Mouse (Mus musculus) ES-E14 (cell line): ENCODE measurements around the gene Tox4.

ENCODE experiments used
- CHD2 ChIP-seq: IDR thresholded peaks from 2 replicates; pipeline ENCODE4 v1.6.1; 2014; ENCODE audit warnings: mild to moderate bottlenecking, low read depth, low read length, inconsistent platforms
- HCFC1 ChIP-seq: IDR thresholded peaks from 2 replicates; pipeline ENCODE4 v1.6.1; 2012; ENCODE audit warnings: low read length, inconsistent platforms, borderline replicate concordance; ENCODE audit not compliant: insufficient read depth
- MAFK ChIP-seq: IDR thresholded peaks from 2 replicates; pipeline ENCODE4 v1.6.1; 2014; ENCODE audit warnings: mild to moderate bottlenecking, low read depth, low read length, inconsistent platforms; ENCODE audit not compliant: insufficient read depth
- ZC3H11A ChIP-seq: IDR thresholded peaks from 2 replicates; pipeline ENCODE4 v1.6.1; 2012; ENCODE audit warnings: low read depth, mild to moderate bottlenecking, inconsistent platforms, low read length, borderline replicate concordance
- ZNF384 ChIP-seq: IDR thresholded peaks from 2 replicates; pipeline ENCODE4 v1.6.1; 2012; ENCODE audit warnings: low read depth, low read length, inconsistent platforms

GRCm38 (mm10) chr14:52256311-52257175 lies 22.4 kb upstream of the Tox4 start:
- TF ChIP-seq HCFC1: no peak
- no peak for TF ChIP-seq ZC3H11A
- TF ChIP-seq ZNF384: no peak
- no peak for TF ChIP-seq MAFK
- TF ChIP-seq CHD2: no peak
